Mouse (Mus musculus) liver, adult 2 months (tissue): Measurements from ENCODE around the gene Rdh8. TPM values are rescaled to one million over a fixed set of nuclear protein-coding genes. Genes with fewer than 3 reads are reported as not detected.

Source experiments
- DNase-seq: peaks from one replicate; pipeline ENCODE4 v3.0.0-alpha.2; 2011; ENCODE audit warnings: low read depth, low spot score; ENCODE audit errors: extremely low read depth
- H3K27ac ChIP-seq: fragments of 200-500 bp; replicated peaks from 2 replicates; pipeline ENCODE4 v1.5.1; 2012; ENCODE audit warnings: low read depth, mild to moderate bottlenecking, control low read depth, inconsistent platforms, low read length; ENCODE audit not compliant: insufficient read depth
- H3K27me3 ChIP-seq: fragments of 200-500 bp; 2 replicates; pipeline ENCODE4 v1.6.1; 2012; ENCODE audit warnings: mild to moderate bottlenecking, moderate library complexity, low read length, inconsistent platforms; ENCODE audit not compliant: control insufficient read depth, insufficient read depth
- H3K36me3 ChIP-seq: fragments of 200-500 bp; 2 replicates; pipeline ENCODE4 v1.6.1; 2012; ENCODE audit warnings: low read length, inconsistent platforms; ENCODE audit not compliant: control insufficient read depth, insufficient read depth
- H3K4me1 ChIP-seq: fragments of 200-500 bp; 2 replicates; pipeline ENCODE4 v1.6.1; 2011; ENCODE audit warnings: low read length; ENCODE audit not compliant: control insufficient read depth, insufficient read depth
- H3K4me3 ChIP-seq: fragments of 200-500 bp; 2 replicates; pipeline ENCODE4 v1.5.1; 2011; ENCODE audit warnings: low read depth, mild to moderate bottlenecking, control low read depth, low read length, moderate library complexity; ENCODE audit not compliant: insufficient read depth
- H3K79me2 ChIP-seq: fragments of 200-500 bp; 2 replicates; pipeline ENCODE4 v1.6.1; 2012; ENCODE audit warnings: inconsistent platforms, mild to moderate bottlenecking, low read length, moderate library complexity; ENCODE audit not compliant: control insufficient read depth, insufficient read depth
- H3K9ac ChIP-seq: fragments of 200-500 bp; 2 replicates; pipeline ENCODE4 v1.6.1; 2012; ENCODE audit warnings: low read depth, mild to moderate bottlenecking, control low read depth, inconsistent platforms, low read length
- CTCF ChIP-seq: fragments of 200-500 bp; IDR thresholded peaks from 2 replicates; pipeline ENCODE4 v1.5.1; 2011; ENCODE audit warnings: low read depth, low read length, control low read depth
- POLR2A ChIP-seq: fragments of 200-500 bp; IDR thresholded peaks from 2 replicates; pipeline ENCODE4 v1.6.1; 2011; ENCODE audit warnings: low read length, control low read depth; ENCODE audit not compliant: insufficient read depth; ENCODE audit errors: extremely low read depth
- WGBS: fragments of 180-500 bp; shearing (Covaris S2); methylation state at CpG from one replicate; pipeline ENCODE4 v1.1.7; 2018; 5-methylcytosine and 5-hydroxymethylcytosine counted together
- polyA plus RNA-seq: library from polyadenylated mRNA; depleted of rRNA; stranded (reverse); fragments of >200 nt; gene quantifications from 2 replicates; pipeline ENCODE4 v1.2.3, GENCODE M21; 2012; rRNA removed
- total RNA-seq: library from RNA; depleted of rRNA; stranded (reverse); fragments of >200 nt; gene quantifications from 2 replicates; pipeline ENCODE4 v1.2.3, GENCODE M21; 2014; rRNA removed

Gene Rdh8
- total and polyA plus RNA-seq, 2 experiments: not detected

DNA sequence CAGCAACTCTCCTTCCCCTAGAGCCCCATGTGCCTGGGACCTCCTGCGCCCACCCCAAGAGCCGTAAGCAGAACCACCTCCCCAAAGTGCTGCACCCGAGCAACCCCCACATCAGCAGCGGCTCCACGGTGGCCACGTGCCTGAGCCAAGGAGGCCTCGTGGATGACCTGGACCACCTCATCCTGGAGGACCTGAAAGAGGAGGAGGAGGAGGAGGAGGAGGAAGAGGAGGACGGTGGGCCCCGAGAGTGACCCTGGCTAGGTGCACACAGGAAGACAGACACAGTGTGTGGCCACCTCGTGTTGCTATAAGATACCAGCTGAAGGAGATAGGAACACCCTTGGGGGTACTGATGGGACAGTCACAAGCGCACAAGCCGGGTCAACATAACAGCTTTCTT, 55.2 kb downstream of the Rdh8 start:
- TF ChIP-seq POLR2A (no peak), CTCF (no peak)
- Histone ChIP-seq H3K27ac (no peak overlapping the region), H3K4me1 (peaks cover 14% of the 10 kb centered on the region), H3K79me2 (peaks cover 5% of the 10 kb centered on the region; the same call in 1 of the 2 replicates), H3K9ac (no peak overlapping the region), H3K4me3 (no peak overlapping the region), H3K36me3 (peaks cover 14% of the 10 kb centered on the region), H3K27me3 (no peaks in the 10 kb centered on the region)
- DNase-seq: no peak
- 89% methylated on average over 12 of the region's 12 CpGs for WGBS

GRCm38 (mm10) chr9:20875021-20875790, 56.9 kb downstream of the Rdh8 start:
- H3K4me1 ChIP-seq: peaks cover 10% of the 10 kb centered on the region
- no peaks in the 10 kb centered on the region for H3K27me3 ChIP-seq
- H3K79me2 ChIP-seq: no peaks in the 10 kb centered on the region
- no peak for TF ChIP-seq CTCF
- no peak overlapping the region for H3K4me3 ChIP-seq
- 78% methylated on average over 23 of the region's 23 CpGs for WGBS
- H3K9ac ChIP-seq: no peak overlapping the region
- peaks cover 14% of the 10 kb centered on the region for H3K36me3 ChIP-seq
- no peak overlapping the region for H3K27ac ChIP-seq
- no peak for DNase-seq

Other genes with a start within 250 kb of the Rdh8 start
- gene Zfp846, start 237.2 kb upstream of the Rdh8 start, total RNA-seq: 2.7 and 4.3 TPM in 2 replicates
- gene Zfp846, start 237.2 kb upstream of the Rdh8 start, polyA plus RNA-seq: 0.61 and 1.5 TPM in 2 replicates
- 63.5 and 72.7 TPM in 2 replicates for gene Ubl5, start 175.6 kb upstream of the Rdh8 start, total RNA-seq
- 261 and 273 TPM in 2 replicates for gene Ubl5, start 175.6 kb upstream of the Rdh8 start, polyA plus RNA-seq
- 2.7 and 2.8 TPM in 2 replicates for gene Fbxl12, start 173.7 kb upstream of the Rdh8 start, total RNA-seq
- gene Fbxl12, start 173.7 kb upstream of the Rdh8 start, polyA plus RNA-seq: 9.5 and 16.2 TPM in 2 replicates
- gene Pin1, start 166.4 kb upstream of the Rdh8 start, total RNA-seq: 7.4 and 8.1 TPM in 2 replicates
- gene Pin1, start 166.4 kb upstream of the Rdh8 start, polyA plus RNA-seq: 9.0 and 9.5 TPM in 2 replicates
- gene Olfm2, start 72.2 kb upstream of the Rdh8 start, total RNA-seq: 0.09 and 0.34 TPM in 2 replicates
- gene Olfm2, start 72.2 kb upstream of the Rdh8 start, polyA plus RNA-seq: 0.14 and 0.72 TPM in 2 replicates
- gene Col5a3, start 3.4 kb upstream of the Rdh8 start, total RNA-seq: 0.83 and 2.1 TPM in 2 replicates
- gene Col5a3, start 3.4 kb upstream of the Rdh8 start, polyA plus RNA-seq: 2.9 and 6.4 TPM in 2 replicates
- 14.8 and 17.1 TPM in 2 replicates for gene A230050P20Rik, start 50.1 kb downstream of the Rdh8 start, total RNA-seq
- 112 and 186 TPM in 2 replicates for gene A230050P20Rik, start 50.1 kb downstream of the Rdh8 start, polyA plus RNA-seq
- gene Angptl6, start 61.2 kb downstream of the Rdh8 start, total RNA-seq: 17.6 and 27.9 TPM in 2 replicates
- 44.1 and 47.4 TPM in 2 replicates for gene Angptl6, start 61.2 kb downstream of the Rdh8 start, polyA plus RNA-seq
- gene Ppan, start 69.7 kb downstream of the Rdh8 start, total RNA-seq: 6.5 and 12.5 TPM in 2 replicates
- 32.6 and 69.6 TPM in 2 replicates for gene Ppan, start 69.7 kb downstream of the Rdh8 start, polyA plus RNA-seq
- 51.7 and 60.4 TPM in 2 replicates for gene Eif3g, start 80.1 kb downstream of the Rdh8 start, total RNA-seq
- gene Eif3g, start 80.1 kb downstream of the Rdh8 start, polyA plus RNA-seq: 91.8 and 98.3 TPM in 2 replicates
- 5.3 and 6.6 TPM in 2 replicates for gene Dnmt1, start 141.4 kb downstream of the Rdh8 start, total RNA-seq
- 4.4 and 5.5 TPM in 2 replicates for gene Dnmt1, start 141.4 kb downstream of the Rdh8 start, polyA plus RNA-seq
- gene S1pr2, start 158.3 kb downstream of the Rdh8 start, total RNA-seq: 1.2 and 2.1 TPM in 2 replicates
- 2.9 and 3.9 TPM in 2 replicates for gene S1pr2, start 158.3 kb downstream of the Rdh8 start, polyA plus RNA-seq
- gene Mrpl4, start 184.2 kb downstream of the Rdh8 start, total RNA-seq: 16.0 and 21.9 TPM in 2 replicates
- 72.4 and 79.8 TPM in 2 replicates for gene Mrpl4, start 184.2 kb downstream of the Rdh8 start, polyA plus RNA-seq
- gene Icam1, start 197.5 kb downstream of the Rdh8 start, total RNA-seq: 8.6 and 9.6 TPM in 2 replicates
- gene Icam1, start 197.5 kb downstream of the Rdh8 start, polyA plus RNA-seq: 5.8 and 11.6 TPM in 2 replicates
- gene Icam4, start 210.9 kb downstream of the Rdh8 start, total RNA-seq: 0.28 TPM in 1 of 2 replicates, not detected in the other
- gene Icam4, start 210.9 kb downstream of the Rdh8 start, polyA plus RNA-seq: 0.62 and 0.81 TPM in 2 replicates
- 0.07 TPM in 1 of 2 replicates, not detected in the other for gene Icam5, start 213.6 kb downstream of the Rdh8 start, total RNA-seq
- gene Icam5, start 213.6 kb downstream of the Rdh8 start, polyA plus RNA-seq: 0.02 and 0.09 TPM in 2 replicates
- gene Zglp1, start 248.6 kb downstream of the Rdh8 start, total RNA-seq: not detected in 2 replicates
- gene Zglp1, start 248.6 kb downstream of the Rdh8 start, polyA plus RNA-seq: 0.39 TPM in 1 of 2 replicates, not detected in the other